Mouse (Mus musculus) liver, postnatal 0 days (tissue): ENCODE measurements at regions not wholly inside any gene's neighbourhood (a gene's known extent, or its start where the extent isn't known, plus 50 kb on each side); places are given as distances from the start of the nearest gene placed in this dataset.

ENCODE experiments used
- CTCF ChIP-seq: sonication (generic); IDR thresholded peaks from 2 replicates; pipeline ENCODE4 v1.5.1; 2016; ENCODE audit warnings: antibody characterized with exemption, low read depth
- EP300 ChIP-seq: IDR thresholded peaks from 2 replicates; pipeline ENCODE4 v1.6.1; 2016; ENCODE audit warnings: antibody characterized with exemption, low read depth, mild to moderate bottlenecking

DNA sequence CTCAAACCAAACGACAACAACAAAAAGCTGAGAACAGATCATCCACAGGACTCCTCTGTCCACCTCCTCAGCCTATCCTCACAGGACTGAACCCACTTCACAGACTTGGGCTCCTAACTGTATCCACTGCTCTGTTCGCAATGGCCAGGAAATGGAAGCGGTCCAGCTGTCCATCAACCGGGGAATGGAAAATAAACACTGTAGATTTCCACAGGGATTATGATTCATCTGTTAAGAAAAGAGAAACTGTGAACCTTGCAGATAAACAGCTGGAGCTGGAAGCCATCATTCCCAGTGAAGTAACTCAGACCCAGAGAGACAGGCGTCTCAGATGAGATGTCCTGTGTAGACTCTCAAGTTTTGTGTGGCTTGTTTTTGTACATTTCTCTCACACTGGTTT, 340.4 kb upstream of the Trpc7 start:
- TF ChIP-seq CTCF (no peak), EP300 (no peak)
